Mouse (Mus musculus) spleen, adult 2 months (tissue): ENCODE measurements around the gene Cflar. TPM values are rescaled to one million over a fixed set of nuclear protein-coding genes. Genes with fewer than 3 reads are reported as not detected.
"Not testable (repeated sequence)": the region's sequence is repeated elsewhere in the genome, so short reads cannot be mapped to it uniquely, and the experiment has no call there.

Experiments used
- DNase-seq, 2 experiments: peaks; one replicate each; pipeline versions ENCODE4 v3.0.0 to v3.0.0-alpha.2; 2012 to 2021; ENCODE audit warnings: low spot score in 2 of 2, low read depth in 1 of 2
- H3K27ac ChIP-seq: fragments of 200-500 bp; 2 replicates; pipeline ENCODE4 v1.5.1; 2012; ENCODE audit warnings: low read length, inconsistent platforms; ENCODE audit not compliant: insufficient read depth
- H3K27me3 ChIP-seq: fragments of 200-500 bp; 2 replicates; pipeline ENCODE4 v1.6.1; 2012; ENCODE audit warnings: mild to moderate bottlenecking, moderate library complexity, low read length, inconsistent platforms; ENCODE audit not compliant: control insufficient read depth, insufficient read depth
- H3K36me3 ChIP-seq: fragments of 200-500 bp; 2 replicates; pipeline ENCODE4 v1.6.1; 2012; ENCODE audit warnings: mild to moderate bottlenecking, low read length, inconsistent platforms; ENCODE audit not compliant: control insufficient read depth, insufficient read depth
- H3K4me1 ChIP-seq: fragments of 200-500 bp; 2 replicates; pipeline ENCODE4 v1.6.1; 2011; ENCODE audit warnings: inconsistent platforms; ENCODE audit not compliant: control insufficient read depth, insufficient read depth, insufficient read length
- H3K4me3 ChIP-seq: fragments of 200-500 bp; 2 replicates; pipeline ENCODE4 v1.5.1; 2011; ENCODE audit warnings: mild to moderate bottlenecking, inconsistent platforms; ENCODE audit not compliant: insufficient read depth, insufficient read length; ENCODE audit errors: extremely low read depth
- CTCF ChIP-seq: fragments of 200-500 bp; IDR thresholded peaks from 2 replicates; pipeline ENCODE4 v1.5.1; 2011; ENCODE audit warnings: mild to moderate bottlenecking, inconsistent platforms; ENCODE audit not compliant: insufficient read depth, insufficient read length, insufficient replicate concordance; ENCODE audit errors: extremely low read depth
- POLR2A ChIP-seq: fragments of 200-500 bp; IDR thresholded peaks from 2 replicates; pipeline ENCODE4 v1.6.1; 2011; ENCODE audit warnings: low read depth, low read length, inconsistent platforms
- WGBS: fragments of 180-500 bp; shearing (Covaris S2); methylation state at CpG from one replicate; pipeline ENCODE4 v1.1.7; 2018; 5-methylcytosine and 5-hydroxymethylcytosine counted together
- polyA plus RNA-seq: library from polyadenylated mRNA; depleted of rRNA; stranded (reverse); fragments of >200 nt; gene quantifications from 2 replicates; pipeline ENCODE4 v1.2.3, GENCODE M21; 2012

Gene Cflar
- polyA plus RNA-seq, 1 experiment: 33.2 TPM

DNA sequence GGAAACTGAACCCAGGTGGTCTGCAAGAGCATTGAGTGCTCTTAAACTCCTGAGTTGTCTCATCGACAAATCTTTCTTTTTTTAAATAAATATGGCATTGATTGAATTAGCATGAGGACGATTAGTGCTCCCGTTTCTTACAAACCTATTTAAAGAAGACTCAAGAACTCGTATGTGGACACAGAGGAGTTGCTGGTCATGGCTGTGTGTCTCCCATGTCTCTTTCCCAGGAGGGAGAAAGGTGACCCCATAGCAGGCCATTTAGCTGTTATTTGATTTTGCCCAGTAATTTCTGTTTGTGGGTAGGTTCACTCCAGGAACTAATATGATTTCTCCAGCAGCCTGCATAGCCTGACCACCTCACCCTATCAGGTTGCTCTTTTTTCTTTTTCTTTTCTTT is 85.5 kb downstream of the Cflar start:
- no peak for DNase-seq
- Histone ChIP-seq H3K36me3 (peaks cover 7% of the 10 kb centered on the region; the same call in 1 of the 2 replicates), H3K27ac (peak overlapping the region; percentile 34; the same call in 1 of the 2 replicates), H3K4me3 (peak overlapping the region; percentile 13), H3K27me3 (no peaks in the 10 kb centered on the region), H3K4me1 (peaks cover 2% of the 10 kb centered on the region; the same call in 1 of the 2 replicates)
- WGBS: 8% methylated on average over 4 of the region's 4 CpGs
- TF ChIP-seq POLR2A: no peak
- no peak for TF ChIP-seq CTCF

- H3K4me3 ChIP-seq: no peak overlapping the region
- no peaks in the 10 kb centered on the region for H3K27me3 ChIP-seq
- peaks cover 7% of the 10 kb centered on the region; the same call in 1 of the 2 replicates for H3K36me3 ChIP-seq
- H3K4me1 ChIP-seq: peaks cover 3% of the 10 kb centered on the region; the same call in 1 of the 2 replicates
- no peak for TF ChIP-seq POLR2A
- no peak for TF ChIP-seq CTCF
- WGBS: 8% methylated on average over 2 of the region's 2 CpGs
- DNase-seq: peak; percentile 34 to 62
- H3K27ac ChIP-seq: peak overlapping the region; percentile 68
Measured at GRCm38 (mm10) chr1:58797370-58797769, 86.1 kb downstream of the Cflar start.

GRCm38 (mm10) chr1:58798911-58799310 is 87.6 kb downstream of the Cflar start:
- WGBS: 91% methylated on average over 4 of the region's 4 CpGs
- H3K4me1 ChIP-seq: peaks cover 3% of the 10 kb centered on the region; the same call in 1 of the 2 replicates
- no peaks in the 10 kb centered on the region for H3K27me3 ChIP-seq
- DNase-seq: no peak
- no peak overlapping the region for H3K27ac ChIP-seq
- TF ChIP-seq POLR2A: no peak
- TF ChIP-seq CTCF: no peak
- H3K36me3 ChIP-seq: peaks cover 7% of the 10 kb centered on the region; the same call in 1 of the 2 replicates
- no peak overlapping the region for H3K4me3 ChIP-seq

DNA sequence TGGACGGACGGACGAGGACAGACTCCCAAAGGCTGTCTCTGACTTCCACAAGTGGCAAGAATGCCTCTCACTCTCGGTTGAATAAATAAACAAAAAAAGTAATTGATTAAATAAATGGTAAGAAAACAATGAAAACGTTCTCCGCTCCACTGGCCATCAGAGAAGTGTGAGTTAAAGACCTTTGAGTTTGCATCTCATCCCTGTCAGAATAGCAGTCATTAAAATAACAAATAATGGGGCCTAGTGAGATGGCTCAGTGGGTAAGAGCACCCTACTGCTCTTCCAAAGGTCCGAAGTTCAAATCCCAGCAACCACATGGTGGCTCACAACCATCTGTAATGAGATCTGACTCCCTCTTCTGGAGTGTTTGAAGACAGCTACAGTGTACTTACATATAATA is 89.3 kb downstream of the Cflar start:
- H3K27me3 ChIP-seq, H3K27ac ChIP-seq, H3K4me1 ChIP-seq, DNase-seq, H3K4me3 ChIP-seq, H3K36me3 ChIP-seq: not testable (repeated sequence)
- WGBS: 94% methylated on average over 7 of the region's 7 CpGs

- TF ChIP-seq POLR2A (no peak), CTCF (no peak)
- Histone ChIP-seq H3K27me3 (no peaks in the 10 kb centered on the region), H3K4me1 (peaks cover 7% of the 10 kb centered on the region; the same call in 1 of the 2 replicates), H3K27ac (peak overlapping the region; percentile 91), H3K4me3 (peak overlapping the region; percentile 61; the same call in 1 of the 2 replicates), H3K36me3 (peaks cover 7% of the 10 kb centered on the region; the same call in 1 of the 2 replicates)
- WGBS: 51% methylated on average over 8 of the region's 8 CpGs
- DNase-seq: no peak
Measured at GRCm38 (mm10) chr1:58801558-58802285, 90.4 kb downstream of the Cflar start.

DNA sequence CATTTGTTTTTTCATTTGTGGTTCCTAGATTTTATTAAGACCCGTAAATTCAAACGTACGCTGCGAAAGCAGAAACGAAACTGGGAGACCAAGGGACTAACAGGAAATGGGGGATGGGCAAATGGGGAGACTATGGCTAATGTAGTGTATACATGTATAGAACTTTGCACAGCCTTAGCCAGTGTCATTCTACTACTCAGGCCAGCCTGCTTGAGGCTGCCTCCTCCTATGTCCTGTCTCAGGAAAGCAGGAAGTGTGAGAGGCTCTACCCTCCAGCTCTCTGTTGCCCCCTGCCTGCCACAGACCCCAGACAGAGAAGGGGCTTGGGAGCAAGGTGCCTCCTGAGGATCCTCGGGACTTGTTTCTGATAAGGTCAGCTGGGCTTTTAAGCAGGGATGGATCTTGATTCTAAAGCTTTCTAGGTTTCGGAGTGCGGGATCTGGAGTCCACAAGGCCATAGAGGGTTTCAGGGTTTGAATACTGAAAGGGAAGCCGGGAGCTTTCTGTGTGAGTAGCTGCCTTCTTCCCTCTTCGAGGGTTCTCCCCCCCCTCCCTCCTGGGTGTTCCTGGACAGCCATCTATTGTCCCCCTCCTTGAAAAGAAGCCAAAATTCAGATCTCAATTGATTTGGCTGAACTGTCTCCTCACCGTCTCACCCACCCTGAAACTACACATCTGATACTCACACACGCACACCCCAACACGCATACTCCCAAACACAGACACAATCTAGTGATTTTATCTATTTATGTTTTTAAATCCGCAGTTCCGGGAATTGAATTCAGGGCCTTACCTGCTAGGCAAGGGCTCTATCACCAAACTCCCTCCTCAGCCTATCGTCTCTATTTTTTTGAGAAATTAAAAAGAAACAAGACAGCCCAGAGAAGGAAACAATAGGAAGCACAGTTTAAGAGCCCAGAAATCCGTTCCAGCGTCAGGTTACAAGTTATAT is 91.3 kb downstream of the Cflar start:
- DNase-seq: peak; percentile 49 to 71
- Histone ChIP-seq H3K4me3 (peak overlapping the region; percentile 61), H3K27ac (peak overlapping the region; percentile 91), H3K36me3 (peaks cover 7% of the 10 kb centered on the region; the same call in 1 of the 2 replicates), H3K4me1 (peaks cover 10% of the 10 kb centered on the region; the same call in 1 of the 2 replicates), H3K27me3 (no peaks in the 10 kb centered on the region)
- WGBS: 11% methylated on average over 18 of the region's 18 CpGs
- TF ChIP-seq POLR2A (peak; percentile 12; the same call in 1 of the 2 replicates), CTCF (peak; percentile 69; the same call in 1 of the 2 replicates)
